Mouse (Mus musculus): ENCODE measurements around the gene Sh3tc1.

DNA sequence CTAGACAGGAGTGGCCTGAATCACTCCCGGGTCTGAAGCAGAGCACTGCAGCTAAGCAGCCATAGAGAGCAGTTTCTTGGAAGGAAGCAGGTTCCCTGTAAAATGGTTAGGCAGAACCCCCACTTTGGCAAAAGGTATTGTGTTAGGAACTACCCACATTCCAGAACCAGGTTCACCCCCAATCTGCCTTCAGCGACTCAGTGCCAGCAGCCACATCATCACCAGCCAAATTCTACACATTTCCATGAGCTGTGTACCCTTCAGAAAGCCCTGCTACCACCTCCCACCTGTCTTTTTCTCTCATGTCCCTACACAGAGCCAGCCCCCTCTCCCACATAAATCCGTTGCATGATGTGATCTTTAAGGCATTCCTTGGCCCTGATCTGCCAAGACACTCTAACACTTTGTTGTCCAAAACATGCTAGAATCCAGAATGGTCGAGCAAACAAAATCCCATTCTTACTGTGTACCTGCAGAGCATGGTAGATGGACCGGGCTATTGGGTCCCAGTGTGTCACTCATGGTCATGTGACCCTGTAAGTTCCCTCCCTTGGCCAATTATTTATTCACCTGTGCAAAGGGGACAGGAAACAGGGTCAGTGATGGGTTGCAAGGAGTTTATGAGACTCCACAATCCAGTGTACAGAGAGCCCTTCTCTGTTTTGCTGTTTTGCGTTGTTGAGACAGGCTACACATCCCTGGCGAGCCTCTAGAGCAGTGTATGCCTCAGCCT lies 4.4 kb upstream of the Sh3tc1 start:
- TF ChIP-seq CTCF (IDR thresholded peaks at IDR 0.05; ENCODE audit: control insufficient read depth, insufficient read depth, low read length) (no peak), POLR2A (IDR thresholded peaks at IDR 0.05; ENCODE audit: borderline replicate concordance, control insufficient read depth, low read depth, low read length) (no peak)

Data from bone marrow, adult 2 months (tissue).